Comparison of ENCODE assay signal across 21 mouse cellular contexts in genomic region chr2:166047931-166048330, GRCm38 (mm10).
"Had no signal": no experiment of that assay in that cellular context is flagged by ENCODE, and none has a peak within 500 bp of the region (broad histone marks: within the 10 kb centered on the region; RNA-seq: fewer than 3 reads in every experiment).

No protein-coding gene starts in this region.

- H3K9me3 ChIP-seq: heart, embryonic 10.5 days; hindbrain, embryonic 13.5 days; hindbrain, embryonic 15.5 days; limb, embryonic 13.5 days; limb, embryonic 15.5 days; liver, embryonic 12.5 days had no signal

- DNase-seq: gastrocnemius, adult 2 months; gastrocnemius, postnatal 10 days; gastrocnemius, postnatal 25 days; heart, adult 11 months; heart, adult 2 months; heart, postnatal 10 days; kidney, adult 18-20 months; layer of hippocampus, adult 9-11 months; layer of hippocampus, postnatal 36 days; left cerebral cortex, postnatal 4 days; lung, adult 18-20 months had no signal

- ATAC-seq: hindbrain, postnatal 0 days; intestine, embryonic 16.5 days; liver, embryonic 12.5 days had no signal

- H3K4me2 ChIP-seq: hindbrain, embryonic 13.5 days; hindbrain, embryonic 15.5 days; limb, embryonic 13.5 days; limb, embryonic 15.5 days; liver, embryonic 12.5 days had no signal

- H3K27me3 ChIP-seq: hindbrain, embryonic 13.5 days; hindbrain, embryonic 15.5 days; limb, embryonic 13.5 days; limb, embryonic 15.5 days; liver, embryonic 12.5 days had no signal

- H3K9ac ChIP-seq: hindbrain, embryonic 13.5 days; hindbrain, embryonic 15.5 days; limb, embryonic 13.5 days; limb, embryonic 15.5 days; liver, embryonic 12.5 days; liver, embryonic 14.5 days had no signal

- H3K27ac ChIP-seq: gastrocnemius, adult 2 months; heart, adult 2 months; heart, embryonic 10.5 days; hindbrain, embryonic 13.5 days; hindbrain, embryonic 15.5 days; hindbrain, postnatal 0 days; kidney, postnatal 0 days; limb, embryonic 13.5 days; limb, embryonic 15.5 days; liver, embryonic 12.5 days; liver, embryonic 14.5 days had no signal

- H3K4me3 ChIP-seq: gastrocnemius, adult 2 months; heart, adult 2 months; heart, embryonic 10.5 days; hindbrain, embryonic 13.5 days; hindbrain, embryonic 15.5 days; limb, embryonic 13.5 days; limb, embryonic 15.5 days; liver, embryonic 12.5 days had no signal
